Mouse (Mus musculus) hindbrain, embryonic 10.5 days (tissue): Measurements from ENCODE around the gene Mpzl1. TPM values are rescaled to one million over a fixed set of nuclear protein-coding genes. Genes with fewer than 3 reads are reported as not detected.

ENCODE experiments used
- DNase-seq: peaks from one replicate; pipeline ENCODE4 v3.0.0-alpha.2; 2017; ENCODE audit warnings: low spot score
- H3K27ac ChIP-seq: fragments of 300-500 bp; sonication (generic); 2 replicates; pipeline ENCODE4 v1.5.1; 2016; ENCODE audit warnings: mild to moderate bottlenecking, moderate library complexity
- H3K27me3 ChIP-seq: fragments of 300-500 bp; sonication (generic); 2 replicates; pipeline ENCODE4 v1.6.1; 2016; ENCODE audit warnings: mild to moderate bottlenecking; ENCODE audit not compliant: poor library complexity, insufficient read depth, severe bottlenecking
- H3K36me3 ChIP-seq: fragments of 300-500 bp; sonication (generic); 2 replicates; pipeline ENCODE4 v1.6.1; 2016; ENCODE audit warnings: mild to moderate bottlenecking, moderate library complexity
- H3K4me1 ChIP-seq: fragments of 300-500 bp; sonication (generic); replicated peaks from 2 replicates; pipeline ENCODE4 v1.6.1; 2016; ENCODE audit warnings: mild to moderate bottlenecking
- H3K4me3 ChIP-seq: fragments of 300-500 bp; sonication (generic); 2 replicates; pipeline ENCODE4 v1.5.1; 2016; ENCODE audit warnings: mild to moderate bottlenecking, moderate library complexity
- H3K9me3 ChIP-seq: fragments of 300-500 bp; sonication (generic); 2 replicates; pipeline ENCODE4 v1.6.1; 2016; ENCODE audit warnings: mild to moderate bottlenecking, moderate library complexity
- WGBS: fragments of 180-500 bp; shearing (Covaris S2); methylation state at CpG from one replicate; pipeline ENCODE4 v1.1.7; 2016; 5-methylcytosine and 5-hydroxymethylcytosine counted together
- polyA plus RNA-seq: library from polyadenylated mRNA; unstranded; fragments of >200 nt; fragmentation: Nextera tagmentation; extraction: Ambion mirVana; gene quantifications from 2 replicates; pipeline ENCODE4 v1.2.1, GENCODE M21; 2016

The Mpzl1 gene
- polyA plus RNA-seq, 1 experiment from 2014 or later = 119 TPM

GRCm38 (mm10) chr1:165667380-165667779, 33.0 kb upstream of the Mpzl1 start:
- DNase-seq = no peak
- 56% methylated on average over 13 of the region's 13 CpGs for WGBS
- no peaks in the 10 kb centered on the region for H3K9me3 ChIP-seq
- no peaks in the 10 kb centered on the region for H3K36me3 ChIP-seq
- no peaks in the 10 kb centered on the region for H3K27me3 ChIP-seq
- H3K4me3 ChIP-seq = no peak overlapping the region
- peaks cover 29% of the 10 kb centered on the region for H3K4me1 ChIP-seq
- H3K27ac ChIP-seq = no peak overlapping the region

GRCm38 (mm10) chr1:165666944-165667343, 32.6 kb upstream of the Mpzl1 start:
- WGBS = 91% methylated on average over 6 of the region's 6 CpGs

GRCm38 (mm10) chr1:165665758-165666157, 31.4 kb upstream of the Mpzl1 start:
- 87% methylated on average over 5 of the region's 5 CpGs for WGBS
- DNase-seq = no peak
- Histone ChIP-seq H3K36me3 (no peaks in the 10 kb centered on the region), H3K9me3 (no peaks in the 10 kb centered on the region), H3K4me1 (peaks cover 32% of the 10 kb centered on the region), H3K27ac (no peak overlapping the region), H3K4me3 (no peak overlapping the region), H3K27me3 (no peaks in the 10 kb centered on the region)

More at GRCm38 (mm10) chr1:165666944-165667343, 32.6 kb upstream of the Mpzl1 start:
- no peaks in the 10 kb centered on the region for H3K9me3 ChIP-seq
- H3K27me3 ChIP-seq = no peaks in the 10 kb centered on the region
- no peak overlapping the region for H3K4me3 ChIP-seq
- H3K27ac ChIP-seq = no peak overlapping the region
- DNase-seq = no peak
- no peaks in the 10 kb centered on the region for H3K36me3 ChIP-seq
- peaks cover 32% of the 10 kb centered on the region for H3K4me1 ChIP-seq

GRCm38 (mm10) chr1:165663277-165663676, 28.9 kb upstream of the Mpzl1 start:
- Histone ChIP-seq H3K4me1 (peaks cover 26% of the 10 kb centered on the region), H3K27ac (peak overlapping the region; percentile 78), H3K9me3 (no peaks in the 10 kb centered on the region), H3K27me3 (no peaks in the 10 kb centered on the region), H3K4me3 (no peak overlapping the region), H3K36me3 (no peaks in the 10 kb centered on the region)
- DNase-seq = no peak
- 80% methylated on average over 16 of the region's 16 CpGs for WGBS

- Histone ChIP-seq H3K27me3 (no peaks in the 10 kb centered on the region), H3K4me3 (no peak overlapping the region), H3K27ac (peak overlapping the region; percentile 78), H3K9me3 (no peaks in the 10 kb centered on the region), H3K36me3 (no peaks in the 10 kb centered on the region), H3K4me1 (peaks cover 26% of the 10 kb centered on the region)
- WGBS = 52% methylated on average over 15 of the region's 15 CpGs
- DNase-seq = no peak
Measured at GRCm38 (mm10) chr1:165662426-165663192, 28.3 kb upstream of the Mpzl1 start.

- H3K27ac ChIP-seq = no peak overlapping the region
- H3K9me3 ChIP-seq = no peaks in the 10 kb centered on the region
- no peaks in the 10 kb centered on the region for H3K27me3 ChIP-seq
- peaks cover 20% of the 10 kb centered on the region for H3K4me1 ChIP-seq
- no peak for DNase-seq
- 83% methylated on average over 6 of the region's 6 CpGs for WGBS
- H3K36me3 ChIP-seq = no peaks in the 10 kb centered on the region
- no peak overlapping the region for H3K4me3 ChIP-seq
Measured at GRCm38 (mm10) chr1:165661725-165662124, 27.4 kb upstream of the Mpzl1 start.

GRCm38 (mm10) chr1:165661191-165661590, 26.9 kb upstream of the Mpzl1 start:
- no peak overlapping the region for H3K4me3 ChIP-seq
- DNase-seq = no peak
- H3K4me1 ChIP-seq = peaks cover 20% of the 10 kb centered on the region
- H3K9me3 ChIP-seq = no peaks in the 10 kb centered on the region
- H3K27ac ChIP-seq = no peak overlapping the region
- no peaks in the 10 kb centered on the region for H3K36me3 ChIP-seq
- H3K27me3 ChIP-seq = no peaks in the 10 kb centered on the region
- WGBS = 63% methylated on average over 3 of the region's 3 CpGs

- peak; percentile 58 for DNase-seq
- H3K9me3 ChIP-seq = no peaks in the 10 kb centered on the region
- no peak overlapping the region for H3K27ac ChIP-seq
- peaks cover 20% of the 10 kb centered on the region for H3K4me1 ChIP-seq
- no peaks in the 10 kb centered on the region for H3K27me3 ChIP-seq
- no peaks in the 10 kb centered on the region for H3K36me3 ChIP-seq
- no peak overlapping the region for H3K4me3 ChIP-seq
- 26% methylated on average over 4 of the region's 4 CpGs for WGBS
Measured at GRCm38 (mm10) chr1:165660774-165661173, 26.4 kb upstream of the Mpzl1 start.

GRCm38 (mm10) chr1:165658602-165659001, 24.3 kb upstream of the Mpzl1 start:
- peak; percentile 75 for DNase-seq
- no peaks in the 10 kb centered on the region for H3K9me3 ChIP-seq
- no peak overlapping the region for H3K4me3 ChIP-seq
- WGBS = 38% methylated on average over 5 of the region's 5 CpGs
- no peaks in the 10 kb centered on the region for H3K36me3 ChIP-seq
- H3K27ac ChIP-seq = no peak overlapping the region
- H3K27me3 ChIP-seq = no peaks in the 10 kb centered on the region
- peaks cover 18% of the 10 kb centered on the region for H3K4me1 ChIP-seq

- 88% methylated on average over 14 of the region's 14 CpGs for WGBS
Measured at GRCm38 (mm10) chr1:165655482-165655881, 21.1 kb upstream of the Mpzl1 start.

GRCm38 (mm10) chr1:165655022-165655421, 20.7 kb upstream of the Mpzl1 start:
- no peak for DNase-seq
- Histone ChIP-seq H3K4me1 (peaks cover 11% of the 10 kb centered on the region; the same call in 1 of the 2 replicates), H3K27me3 (no peaks in the 10 kb centered on the region), H3K9me3 (no peaks in the 10 kb centered on the region), H3K4me3 (no peak overlapping the region), H3K36me3 (no peaks in the 10 kb centered on the region), H3K27ac (no peak overlapping the region)
- 70% methylated on average over 6 of the region's 6 CpGs for WGBS

More at GRCm38 (mm10) chr1:165655482-165655881, 21.1 kb upstream of the Mpzl1 start:
- Histone ChIP-seq H3K36me3 (no peaks in the 10 kb centered on the region), H3K4me3 (no peak overlapping the region), H3K27ac (no peak overlapping the region), H3K4me1 (peaks cover 11% of the 10 kb centered on the region), H3K27me3 (no peaks in the 10 kb centered on the region), H3K9me3 (no peaks in the 10 kb centered on the region)
- no peak for DNase-seq

GRCm38 (mm10) chr1:165653126-165653885, 19.0 kb upstream of the Mpzl1 start:
- Histone ChIP-seq H3K4me1 (peaks cover 11% of the 10 kb centered on the region; the same call in 1 of the 2 replicates), H3K27me3 (no peaks in the 10 kb centered on the region), H3K27ac (no peak overlapping the region), H3K9me3 (no peaks in the 10 kb centered on the region), H3K36me3 (no peaks in the 10 kb centered on the region), H3K4me3 (no peak overlapping the region)
- WGBS = 85% methylated on average over 14 of the region's 14 CpGs
- no peak for DNase-seq

GRCm38 (mm10) chr1:165652507-165652906, 18.2 kb upstream of the Mpzl1 start:
- 75% methylated on average over 2 of the region's 2 CpGs for WGBS
- Histone ChIP-seq H3K36me3 (no peaks in the 10 kb centered on the region), H3K27me3 (no peaks in the 10 kb centered on the region), H3K4me1 (peaks cover 11% of the 10 kb centered on the region; the same call in 1 of the 2 replicates), H3K9me3 (no peaks in the 10 kb centered on the region), H3K4me3 (no peak overlapping the region), H3K27ac (no peak overlapping the region)
- DNase-seq = no peak
